Mouse (Mus musculus) heart, postnatal 0 days (tissue): ENCODE measurements around the gene Gapvd1. TPM values are rescaled to one million over a fixed set of nuclear protein-coding genes. Genes with fewer than 3 reads are reported as not detected.

Experiments
- ATAC-seq: fragments of 200-750 bp; cut with Nextera tagmentation; 2 replicates; pipeline ENCODE4 v1.8.0; 2017; ENCODE audit warnings: low read depth, moderate number of reproducible peaks, moderate library complexity; ENCODE audit not compliant: insufficient read depth
- DNase-seq: peaks from one replicate; pipeline ENCODE4 v3.0.0-alpha.2; 2016; ENCODE audit warnings: low spot score
- H3K27ac ChIP-seq: fragments of 300-500 bp; sonication (generic); 2 replicates; pipeline ENCODE4 v1.5.1; 2014; ENCODE audit warnings: low read depth, mild to moderate bottlenecking
- H3K27me3 ChIP-seq: fragments of 300-500 bp; sonication (generic); 2 replicates; pipeline ENCODE4 v1.6.1; 2014; ENCODE audit warnings: low read length, mixed read lengths; ENCODE audit not compliant: control insufficient read depth, insufficient read depth
- H3K36me3 ChIP-seq: fragments of 300-500 bp; sonication (generic); replicated peaks from 2 replicates; pipeline ENCODE4 v1.6.1; 2014; ENCODE audit warnings: low read length, mixed read lengths; ENCODE audit not compliant: control insufficient read depth, insufficient read depth
- H3K4me1 ChIP-seq: fragments of 300-500 bp; sonication (generic); 2 replicates; pipeline ENCODE4 v1.6.1; 2014; ENCODE audit warnings: antibody characterized with exemption; ENCODE audit not compliant: control insufficient read depth, insufficient read depth
- H3K4me2 ChIP-seq: fragments of 300-500 bp; sonication (generic); 2 replicates; pipeline ENCODE4 v1.6.1; 2014; ENCODE audit warnings: low read depth, mild to moderate bottlenecking, low read length, moderate library complexity
- H3K4me3 ChIP-seq: fragments of 300-500 bp; sonication (generic); 2 replicates; pipeline ENCODE4 v1.5.1; 2014; ENCODE audit warnings: low read depth, low read length
- H3K9ac ChIP-seq: fragments of 300-500 bp; sonication (generic); replicated peaks from 2 replicates; pipeline ENCODE4 v1.6.1; 2014; ENCODE audit warnings: low read depth, low read length, mixed read lengths
- H3K9me3 ChIP-seq: fragments of 300-500 bp; sonication (generic); replicated peaks from 2 replicates; pipeline ENCODE4 v1.6.1; 2016; ENCODE audit warnings: low read length; ENCODE audit not compliant: control insufficient read depth
- CTCF ChIP-seq: IDR thresholded peaks from 2 replicates; pipeline ENCODE4 v1.5.1; 2016; ENCODE audit warnings: antibody characterized with exemption, control low read depth, low read depth
- EP300 ChIP-seq: IDR thresholded peaks from 2 replicates; pipeline ENCODE4 v1.6.1; 2016; ENCODE audit warnings: antibody characterized with exemption, low read depth
- WGBS: fragments of 180-500 bp; shearing (Covaris S2); extraction: QIAGEN DNeasy Blood & Tissue Kit; methylation state at CpG from one replicate; pipeline ENCODE4 v1.1.7; 2014; 5-methylcytosine and 5-hydroxymethylcytosine counted together
- polyA plus RNA-seq: library from polyadenylated mRNA; unstranded; fragments of >200 nt; fragmentation: Nextera tagmentation; extraction: Ambion mirVana; gene quantifications from 2 replicates; pipeline ENCODE4 v1.2.1, GENCODE M21; 2015
- total RNA-seq: library from RNA; depleted of rRNA; stranded (reverse); fragments of >200 nt; gene quantifications from 2 replicates; pipeline ENCODE4 v1.2.3, GENCODE M21; 2014; ENCODE audit warnings: low replicate concordance

The Gapvd1 gene
- total and polyA plus RNA-seq, 2 experiments from 2014 or later = 29.7 to 43.4 TPM

DNA sequence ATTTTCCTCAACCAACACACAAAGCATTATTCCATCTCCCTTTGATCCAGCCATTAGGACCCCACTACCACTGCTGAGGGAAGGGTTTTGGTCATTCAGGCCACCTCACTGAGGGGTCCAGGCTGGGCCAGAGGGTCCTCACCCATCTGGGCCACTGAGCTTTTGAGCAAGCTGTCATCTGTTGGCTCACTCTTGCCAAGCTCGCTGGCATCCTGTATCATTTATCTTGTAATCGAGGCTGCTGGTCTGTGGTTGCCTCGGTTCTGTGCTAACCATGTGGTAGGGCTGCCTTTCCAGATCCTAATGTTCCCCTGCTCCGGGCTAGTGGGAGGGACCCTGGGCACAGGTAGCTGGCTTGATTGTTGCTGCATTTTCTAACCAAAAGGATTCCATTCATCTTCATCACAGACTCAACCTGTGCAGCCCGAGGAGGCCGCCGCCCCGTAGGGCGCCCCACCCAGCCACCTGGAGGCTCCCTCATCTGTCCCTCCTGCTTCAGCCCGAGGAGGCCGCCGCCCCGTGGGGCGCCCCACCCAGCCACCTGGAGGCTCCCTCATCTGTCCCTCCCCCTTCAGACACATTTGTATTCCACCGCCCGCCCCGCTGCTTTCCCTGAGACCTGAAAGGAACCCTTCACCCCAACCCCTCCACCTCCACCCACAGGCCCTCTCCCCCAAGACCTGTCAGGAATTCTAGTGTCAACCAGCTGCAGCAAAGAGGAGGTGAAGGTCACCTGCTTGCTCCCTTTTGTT lies 86.4 kb downstream of the Gapvd1 start:
- no peak for DNase-seq
- WGBS = 34% methylated on average over 17 of the region's 17 CpGs
- no peak overlapping the region for H3K9ac ChIP-seq
- no peaks in the 10 kb centered on the region for H3K9me3 ChIP-seq
- H3K36me3 ChIP-seq = no peaks in the 10 kb centered on the region
- H3K4me3 ChIP-seq = no peak overlapping the region
- no peak for TF ChIP-seq CTCF
- no peak for TF ChIP-seq EP300
- H3K4me1 ChIP-seq = peaks cover 18% of the 10 kb centered on the region
- H3K27me3 ChIP-seq = no peaks in the 10 kb centered on the region
- ATAC-seq = no peak
- H3K4me2 ChIP-seq = 0 out of 2 replicates have a peak overlapping the region, but pooled peaks have one; percentile 8
- peak overlapping the region; percentile 82 for H3K27ac ChIP-seq

DNA sequence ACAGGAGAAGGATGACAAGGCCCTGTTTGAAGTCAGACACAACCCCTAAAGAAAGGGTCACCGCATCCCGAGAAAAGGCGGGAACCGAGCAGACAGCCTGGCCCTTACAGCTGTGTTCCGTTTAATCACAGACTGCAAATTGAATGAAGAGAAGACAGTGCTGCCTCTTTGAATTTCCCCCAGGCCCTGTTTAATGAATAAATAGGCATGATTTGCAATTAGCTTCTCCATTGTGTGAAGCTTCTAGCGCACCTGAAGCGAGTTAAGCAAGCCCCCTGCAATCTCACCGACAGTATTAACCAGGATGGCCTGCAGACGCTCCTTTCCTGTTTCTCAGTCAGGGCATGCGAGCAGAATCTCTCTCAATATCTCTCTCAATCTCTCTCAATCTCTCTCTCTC lies 87.2 kb downstream of the Gapvd1 start:
- Histone ChIP-seq H3K9me3 (no peaks in the 10 kb centered on the region), H3K27me3 (no peaks in the 10 kb centered on the region), H3K4me3 (no peak overlapping the region), H3K27ac (no peak overlapping the region), H3K4me2 (no peak overlapping the region), H3K9ac (no peak overlapping the region), H3K36me3 (no peaks in the 10 kb centered on the region), H3K4me1 (peaks cover 18% of the 10 kb centered on the region)
- ATAC-seq = no peak
- TF ChIP-seq EP300 (no peak), CTCF (no peak)
- WGBS = 69% methylated on average over 10 of the region's 10 CpGs
- no peak for DNase-seq

DNA sequence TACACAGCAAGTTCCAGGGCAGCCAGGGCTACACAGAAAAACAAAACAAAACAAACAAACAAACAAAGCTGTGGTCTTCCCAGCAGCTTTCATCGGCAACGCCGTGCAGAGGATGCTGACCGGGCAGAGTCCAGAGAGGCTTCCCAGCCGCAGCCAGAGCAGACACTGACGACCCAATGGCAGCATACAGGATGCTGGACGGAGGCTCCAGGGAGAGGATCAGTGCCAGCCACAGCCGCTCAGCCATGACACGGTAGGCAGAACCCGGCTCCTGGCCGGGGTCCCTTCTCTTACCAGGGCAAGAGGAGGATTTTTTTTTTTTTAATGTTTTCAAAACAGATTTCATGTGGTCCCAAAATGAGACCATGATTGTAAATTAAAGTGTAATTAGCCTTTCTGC lies 107.6 kb downstream of the Gapvd1 start:
- WGBS = 65% methylated on average over 11 of the region's 11 CpGs
- H3K4me2 ChIP-seq = no peak overlapping the region

DNA sequence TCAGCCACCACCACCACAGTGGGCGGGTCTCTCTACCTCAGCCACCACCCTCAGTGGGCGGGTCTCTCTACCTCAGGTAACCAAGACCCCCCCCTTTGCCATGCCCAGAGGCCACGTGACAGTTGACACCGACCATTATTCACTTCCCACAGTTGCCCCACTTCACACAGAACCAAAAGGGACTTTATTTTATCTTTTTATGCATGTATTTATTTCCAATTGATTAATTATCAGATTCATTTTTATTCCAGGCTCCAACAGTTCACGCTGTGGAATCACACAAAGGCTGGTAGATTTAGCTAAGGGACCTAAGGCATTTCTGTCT lies 108.5 kb downstream of the Gapvd1 start:
- DNase-seq = no peak
- no peaks in the 10 kb centered on the region for H3K36me3 ChIP-seq
- no peaks in the 10 kb centered on the region for H3K9me3 ChIP-seq
- WGBS = 4% methylated on average over 5 of the region's 5 CpGs
- no peak for ATAC-seq
- peak overlapping the region; percentile 54 for H3K4me3 ChIP-seq
- no peak overlapping the region for H3K27ac ChIP-seq
- H3K4me2 ChIP-seq = peak overlapping the region; percentile 70
- no peak overlapping the region for H3K9ac ChIP-seq
- H3K4me1 ChIP-seq = no peaks in the 10 kb centered on the region
- H3K27me3 ChIP-seq = no peaks in the 10 kb centered on the region
- TF ChIP-seq CTCF (no peak), EP300 (no peak)

More for the DNA sequence above, 107.6 kb downstream of the Gapvd1 start:
- Histone ChIP-seq H3K9me3 (no peaks in the 10 kb centered on the region), H3K4me3 (no peak overlapping the region), H3K4me1 (no peaks in the 10 kb centered on the region), H3K36me3 (no peaks in the 10 kb centered on the region), H3K27ac (no peak overlapping the region), H3K9ac (no peak overlapping the region), H3K27me3 (no peaks in the 10 kb centered on the region)
- TF ChIP-seq EP300 (no peak), CTCF (no peak)
- no peak for DNase-seq
- ATAC-seq = no peak

DNA sequence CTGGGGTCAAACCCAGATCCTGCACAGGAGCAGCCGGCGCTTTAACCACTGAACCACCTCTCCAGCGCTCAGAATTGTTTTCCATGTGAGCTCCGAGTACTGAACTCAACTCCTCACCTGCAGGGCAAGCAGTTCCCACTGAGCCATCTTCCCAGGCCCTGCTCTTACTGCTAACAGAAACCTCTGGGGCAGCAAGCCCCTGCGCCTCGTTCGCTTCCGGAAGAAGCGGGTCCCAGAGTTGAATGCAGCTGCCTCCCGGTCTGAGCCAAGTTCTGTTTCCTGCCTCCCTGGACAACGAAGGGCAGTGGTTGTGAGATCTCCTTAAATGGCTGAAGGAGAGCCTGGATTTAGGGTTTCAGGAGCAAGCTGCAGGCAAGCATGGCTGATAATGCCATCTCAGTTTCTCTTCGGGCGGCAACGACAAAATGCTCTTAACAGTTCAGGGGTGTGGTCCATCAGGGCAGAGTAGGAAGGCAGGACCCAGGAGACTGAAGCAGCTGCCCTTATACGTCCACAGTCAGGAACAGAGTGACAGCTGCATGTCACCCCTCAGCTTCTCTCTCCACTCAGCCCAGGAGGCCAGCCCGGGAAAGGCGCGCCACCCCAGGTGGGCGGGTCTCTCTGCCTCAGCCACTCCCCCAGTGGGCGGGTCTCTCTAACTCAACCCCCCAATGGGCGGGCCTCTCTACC lies 109.0 kb downstream of the Gapvd1 start:
- H3K4me1 ChIP-seq = no peaks in the 10 kb centered on the region
- H3K4me3 ChIP-seq = peak overlapping the region; percentile 54
- H3K4me2 ChIP-seq = peak overlapping the region; percentile 70
- H3K27me3 ChIP-seq = no peaks in the 10 kb centered on the region
- H3K9me3 ChIP-seq = no peaks in the 10 kb centered on the region
- ATAC-seq (peak; percentile 87), DNase-seq (peak; percentile 61)
- WGBS = 5% methylated on average over 21 of the region's 21 CpGs
- peak overlapping the region; percentile 21; the same call in 1 of the 2 replicates for H3K27ac ChIP-seq
- TF ChIP-seq CTCF (no peak), EP300 (no peak)
- H3K36me3 ChIP-seq = no peaks in the 10 kb centered on the region
- H3K9ac ChIP-seq = peak overlapping the region; percentile 34
